Mouse (Mus musculus): ENCODE measurements around the gene Ech1. TPM values are rescaled to one million over a fixed set of nuclear protein-coding genes. Genes with fewer than 3 reads are reported as not detected.

Gene Ech1
- total and polyA plus RNA-seq, 2 experiments from 2014 or later: 806 to 823 TPM

DNA sequence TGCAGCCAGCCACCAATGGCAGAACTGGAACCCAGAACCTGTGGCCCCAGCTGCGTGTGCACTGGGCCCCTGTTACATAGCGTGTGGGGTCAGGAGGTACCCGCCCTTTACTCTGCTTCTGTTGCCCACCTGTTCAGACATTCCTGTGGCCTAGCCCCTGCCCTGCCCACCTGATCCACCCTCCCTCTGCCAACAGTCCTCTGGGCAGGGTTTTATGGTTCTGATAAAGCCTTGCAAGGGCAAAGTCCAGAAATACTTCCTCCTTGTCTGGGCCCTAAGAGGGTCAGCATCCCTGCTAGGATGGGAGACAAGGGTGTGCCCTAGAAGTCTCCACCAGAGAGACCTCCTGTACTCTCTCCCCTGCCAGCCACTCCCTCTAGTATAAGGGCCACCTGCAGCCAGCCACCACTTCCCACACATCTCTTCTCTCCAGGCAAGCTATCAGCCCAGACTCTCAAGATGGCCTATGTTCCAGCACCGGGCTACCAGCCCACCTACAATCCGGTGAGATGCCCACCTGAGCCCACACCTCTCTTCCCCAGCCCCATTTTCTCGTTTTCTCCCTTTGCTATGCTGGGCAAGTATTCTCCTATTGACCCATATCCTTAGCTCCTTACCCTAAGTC lies 8.8 kb downstream of the Ech1 start, which contains the start of gene Lgals4:
Gene Lgals4 (plus strand): TSS at position 132 of the 625 bp plus-strand sequence.
- Histone ChIP-seq H3K27ac (ENCODE audit: low read depth) (no peak within 1 kb of the TSS), H3K27me3 (ENCODE audit: control insufficient read depth, insufficient read depth, low read length) (no peaks in the 10 kb centered on the region), H3K4me2 (ENCODE audit: low read depth, low read length) (no peak within 1 kb of the TSS), H3K36me3 (replicated peaks; ENCODE audit: control insufficient read depth, insufficient read depth, low read length) (peaks cover 26% of the 10 kb centered on the region), H3K4me3 (ENCODE audit: low read depth, low read length) (no peak within 1 kb of the TSS), H3K4me1 (ENCODE audit: control insufficient read depth, insufficient read depth) (peaks cover 13% of the 10 kb centered on the region), H3K9me3 (replicated peaks; ENCODE audit: control insufficient read depth, low read length) (no peaks in the 10 kb centered on the region), H3K9ac (replicated peaks; ENCODE audit: low read depth, low read length) (no peak within 1 kb of the TSS)
- TF ChIP-seq EP300 (IDR thresholded peaks at IDR 0.05; ENCODE audit: low read depth) (no peak), CTCF (IDR thresholded peaks at IDR 0.05; ENCODE audit: low read depth) (no peak)
- WGBS: 86% methylated on average over 6 of the region's 6 CpGs
- ATAC-seq (ENCODE audit: insufficient read depth, low read depth): no peak
- DNase-seq (ENCODE audit: low spot score): no peak

DNA sequence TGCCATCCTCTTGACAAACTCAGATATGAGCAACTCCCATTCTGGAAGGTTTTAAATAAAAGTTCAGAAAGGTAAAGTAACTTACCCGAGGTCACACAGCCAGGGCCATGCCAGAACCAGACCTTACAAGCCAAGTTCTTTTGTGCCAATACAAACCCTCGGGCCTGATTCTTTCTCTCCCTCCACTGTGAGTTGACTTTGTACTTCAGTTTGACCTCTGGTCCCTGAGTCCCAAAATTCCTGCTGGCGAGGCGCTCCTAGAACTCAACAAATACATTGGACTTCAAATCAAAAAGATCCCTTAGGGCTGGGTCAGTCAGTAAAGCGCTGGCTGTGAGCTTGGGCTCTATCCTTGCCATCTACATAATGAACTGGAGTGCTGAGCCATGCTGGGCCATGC lies 11.9 kb downstream of the Ech1 start:
- H3K27ac ChIP-seq (ENCODE audit: low read depth): no peak overlapping the region
- DNase-seq (ENCODE audit: low spot score) (no peak), ATAC-seq (ENCODE audit: insufficient read depth, low read depth) (no peak)
- peaks cover 5% of the 10 kb centered on the region; the same call in 1 of the 2 replicates for H3K36me3 ChIP-seq (replicated peaks; ENCODE audit: control insufficient read depth, insufficient read depth, low read length)
- no peaks in the 10 kb centered on the region for H3K27me3 ChIP-seq (ENCODE audit: control insufficient read depth, insufficient read depth, low read length)
- no peaks in the 10 kb centered on the region for H3K4me1 ChIP-seq (ENCODE audit: control insufficient read depth, insufficient read depth)
- H3K4me3 ChIP-seq (ENCODE audit: low read depth, low read length): no peak overlapping the region
- TF ChIP-seq CTCF (IDR thresholded peaks at IDR 0.05; ENCODE audit: low read depth) (no peak), EP300 (IDR thresholded peaks at IDR 0.05; ENCODE audit: low read depth) (no peak)
- no peaks in the 10 kb centered on the region for H3K9me3 ChIP-seq (replicated peaks; ENCODE audit: control insufficient read depth, low read length)
- no peak overlapping the region for H3K4me2 ChIP-seq (ENCODE audit: low read depth, low read length)
- H3K9ac ChIP-seq (replicated peaks; ENCODE audit: low read depth, low read length): no peak overlapping the region
- 81% methylated on average over 5 of the region's 5 CpGs for WGBS

DNA sequence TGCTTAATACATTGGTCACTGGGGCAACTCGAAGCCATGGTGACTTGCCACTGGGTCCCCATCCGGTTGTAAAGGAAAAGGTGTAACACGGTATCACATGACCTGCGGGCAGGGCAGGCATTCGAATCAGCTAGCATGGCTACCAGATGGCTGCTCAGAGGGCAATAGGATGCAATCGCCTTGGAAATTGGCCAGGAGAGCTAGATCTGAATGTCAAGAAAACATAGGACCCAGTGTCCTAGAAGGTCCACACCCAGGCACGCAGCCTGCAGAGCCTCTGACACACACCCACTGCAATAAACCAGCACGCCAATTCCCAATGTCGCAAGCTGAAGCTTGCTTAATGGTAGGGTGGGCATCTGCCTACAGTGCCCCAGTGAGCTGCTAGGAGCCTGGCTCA lies 13.3 kb downstream of the Ech1 start:
- H3K9me3 ChIP-seq (replicated peaks; ENCODE audit: control insufficient read depth, low read length): no peaks in the 10 kb centered on the region
- H3K27me3 ChIP-seq (ENCODE audit: control insufficient read depth, insufficient read depth, low read length): no peaks in the 10 kb centered on the region
- DNase-seq (ENCODE audit: low spot score) (no peak), ATAC-seq (ENCODE audit: insufficient read depth, low read depth) (no peak)
- no peaks in the 10 kb centered on the region for H3K4me1 ChIP-seq (ENCODE audit: control insufficient read depth, insufficient read depth)
- no peak overlapping the region for H3K4me2 ChIP-seq (ENCODE audit: low read depth, low read length)
- no peaks in the 10 kb centered on the region for H3K36me3 ChIP-seq (replicated peaks; ENCODE audit: control insufficient read depth, insufficient read depth, low read length)
- TF ChIP-seq EP300 (IDR thresholded peaks at IDR 0.05; ENCODE audit: low read depth): no peak
- no peak for TF ChIP-seq CTCF (IDR thresholded peaks at IDR 0.05; ENCODE audit: low read depth)
- H3K4me3 ChIP-seq (ENCODE audit: low read depth, low read length): no peak overlapping the region
- 78% methylated on average over 9 of the region's 9 CpGs for WGBS
- H3K9ac ChIP-seq (replicated peaks; ENCODE audit: low read depth, low read length): no peak overlapping the region
- H3K27ac ChIP-seq (ENCODE audit: low read depth): no peak overlapping the region

DNA sequence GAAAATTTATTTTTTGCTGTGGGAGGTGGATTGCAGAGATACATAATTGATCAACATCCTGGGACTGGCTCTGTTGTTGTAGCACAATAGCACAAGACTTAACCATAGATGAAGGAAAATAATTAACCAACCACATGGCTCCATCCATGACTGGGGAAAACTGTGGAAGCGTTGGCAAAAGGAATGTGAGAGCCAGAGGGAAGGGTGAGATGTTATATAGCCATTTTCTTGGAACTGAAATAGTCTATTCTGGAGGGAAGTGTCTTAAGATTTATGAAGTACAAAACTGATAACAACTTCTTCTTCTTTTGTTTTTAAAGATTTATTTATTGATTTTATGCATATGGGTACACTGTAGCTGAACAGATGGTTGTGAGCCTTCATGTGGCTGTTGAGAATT lies 22.3 kb downstream of the Ech1 start:
- Histone ChIP-seq H3K4me3 (ENCODE audit: low read depth, low read length) (no peak overlapping the region), H3K9ac (replicated peaks; ENCODE audit: low read depth, low read length) (no peak overlapping the region), H3K4me1 (ENCODE audit: control insufficient read depth, insufficient read depth) (no peaks in the 10 kb centered on the region), H3K4me2 (ENCODE audit: low read depth, low read length) (no peak overlapping the region), H3K36me3 (replicated peaks; ENCODE audit: control insufficient read depth, insufficient read depth, low read length) (no peaks in the 10 kb centered on the region), H3K9me3 (replicated peaks; ENCODE audit: control insufficient read depth, low read length) (no peaks in the 10 kb centered on the region), H3K27ac (ENCODE audit: low read depth) (no peak overlapping the region), H3K27me3 (ENCODE audit: control insufficient read depth, insufficient read depth, low read length) (no peaks in the 10 kb centered on the region)
- WGBS: 79% methylated on average over 1 of the region's 1 CpGs
- DNase-seq (ENCODE audit: low spot score) (no peak), ATAC-seq (ENCODE audit: insufficient read depth, low read depth) (no peak)
- TF ChIP-seq CTCF (IDR thresholded peaks at IDR 0.05; ENCODE audit: low read depth) (no peak), EP300 (IDR thresholded peaks at IDR 0.05; ENCODE audit: low read depth) (no peak)

DNA sequence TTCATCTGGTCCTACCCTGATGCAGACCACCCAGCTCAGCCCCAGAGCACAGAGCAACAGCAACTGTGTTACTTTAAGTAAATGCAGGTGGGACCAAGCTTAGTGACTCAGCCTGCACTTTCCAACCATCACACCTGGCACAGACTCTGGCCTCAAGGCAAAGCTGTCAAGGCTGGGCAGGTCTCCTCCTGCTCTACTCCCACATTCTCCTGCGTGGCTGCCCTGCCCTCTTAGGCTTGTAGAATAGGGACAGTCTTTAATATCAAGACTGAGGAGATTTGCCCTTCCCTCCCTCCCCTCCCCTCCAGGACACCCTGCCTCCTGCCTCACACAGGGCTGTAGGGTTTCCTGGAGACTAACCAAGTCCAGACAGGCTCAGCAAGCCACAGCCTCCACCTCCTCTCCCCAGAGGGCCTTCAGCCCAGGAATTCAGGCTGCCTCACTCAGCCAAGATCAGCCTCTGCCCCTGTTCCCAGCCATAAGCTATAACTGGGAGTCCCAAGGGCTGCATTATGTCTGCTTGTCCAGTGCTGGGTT lies 24.8 kb downstream of the Ech1 start:
- Histone ChIP-seq H3K4me2 (ENCODE audit: low read depth, low read length) (no peak overlapping the region), H3K27me3 (ENCODE audit: control insufficient read depth, insufficient read depth, low read length) (no peaks in the 10 kb centered on the region), H3K9ac (replicated peaks; ENCODE audit: low read depth, low read length) (no peak overlapping the region), H3K36me3 (replicated peaks; ENCODE audit: control insufficient read depth, insufficient read depth, low read length) (no peaks in the 10 kb centered on the region), H3K9me3 (replicated peaks; ENCODE audit: control insufficient read depth, low read length) (no peaks in the 10 kb centered on the region), H3K4me3 (ENCODE audit: low read depth, low read length) (no peak overlapping the region), H3K4me1 (ENCODE audit: control insufficient read depth, insufficient read depth) (no peaks in the 10 kb centered on the region), H3K27ac (ENCODE audit: low read depth) (no peak overlapping the region)
- DNase-seq (ENCODE audit: low spot score) (no peak), ATAC-seq (ENCODE audit: insufficient read depth, low read depth) (peak; percentile 24; the same call in 1 of the 2 replicates)
- TF ChIP-seq CTCF (IDR thresholded peaks at IDR 0.05; ENCODE audit: low read depth): no peak
- no peak for TF ChIP-seq EP300 (IDR thresholded peaks at IDR 0.05; ENCODE audit: low read depth)
- WGBS: 17% methylated on average over 1 of the region's 1 CpGs

DNA sequence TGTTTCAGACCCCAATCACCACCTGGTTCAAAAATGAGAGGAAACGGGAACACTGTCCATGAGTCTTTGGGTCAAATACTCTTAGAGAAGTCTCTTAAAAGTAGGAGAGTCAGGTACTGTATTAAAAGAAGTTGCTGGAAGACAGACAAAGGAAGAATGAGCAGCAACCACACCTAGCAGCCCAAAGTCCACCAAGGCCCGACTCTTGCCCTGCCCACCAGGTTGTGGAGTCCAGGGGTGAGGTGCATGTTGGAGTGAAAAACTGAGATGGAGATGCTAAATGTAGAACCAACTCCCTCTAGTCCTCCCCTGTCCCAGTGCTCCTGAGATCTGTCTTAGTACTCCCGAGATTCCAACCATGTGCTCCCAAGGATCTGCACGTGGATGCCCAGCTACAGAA lies 25.6 kb downstream of the Ech1 start:
- Histone ChIP-seq H3K27ac (ENCODE audit: low read depth) (no peak overlapping the region), H3K4me3 (ENCODE audit: low read depth, low read length) (no peak overlapping the region), H3K36me3 (replicated peaks; ENCODE audit: control insufficient read depth, insufficient read depth, low read length) (no peaks in the 10 kb centered on the region), H3K4me2 (ENCODE audit: low read depth, low read length) (no peak overlapping the region), H3K27me3 (ENCODE audit: control insufficient read depth, insufficient read depth, low read length) (no peaks in the 10 kb centered on the region), H3K9me3 (replicated peaks; ENCODE audit: control insufficient read depth, low read length) (no peaks in the 10 kb centered on the region), H3K9ac (replicated peaks; ENCODE audit: low read depth, low read length) (no peak overlapping the region), H3K4me1 (ENCODE audit: control insufficient read depth, insufficient read depth) (no peaks in the 10 kb centered on the region)
- DNase-seq (ENCODE audit: low spot score) (no peak), ATAC-seq (ENCODE audit: insufficient read depth, low read depth) (no peak)
- TF ChIP-seq EP300 (IDR thresholded peaks at IDR 0.05; ENCODE audit: low read depth) (no peak), CTCF (IDR thresholded peaks at IDR 0.05; ENCODE audit: low read depth) (no peak)
- 68% methylated on average over 4 of the region's 4 CpGs for WGBS

Data from heart, postnatal 0 days (tissue).